Mouse (Mus musculus): Measurements from ENCODE around the gene Fis1. TPM values are rescaled to one million over a fixed set of nuclear protein-coding genes. Genes with fewer than 3 reads are reported as not detected.
"Not testable (repeated sequence)": the region's sequence is repeated elsewhere in the genome, so short reads cannot be mapped to it uniquely, and the experiment has no call there.

Fis1 gene
- polyA plus RNA-seq, 1 experiment = 163 TPM

DNA sequence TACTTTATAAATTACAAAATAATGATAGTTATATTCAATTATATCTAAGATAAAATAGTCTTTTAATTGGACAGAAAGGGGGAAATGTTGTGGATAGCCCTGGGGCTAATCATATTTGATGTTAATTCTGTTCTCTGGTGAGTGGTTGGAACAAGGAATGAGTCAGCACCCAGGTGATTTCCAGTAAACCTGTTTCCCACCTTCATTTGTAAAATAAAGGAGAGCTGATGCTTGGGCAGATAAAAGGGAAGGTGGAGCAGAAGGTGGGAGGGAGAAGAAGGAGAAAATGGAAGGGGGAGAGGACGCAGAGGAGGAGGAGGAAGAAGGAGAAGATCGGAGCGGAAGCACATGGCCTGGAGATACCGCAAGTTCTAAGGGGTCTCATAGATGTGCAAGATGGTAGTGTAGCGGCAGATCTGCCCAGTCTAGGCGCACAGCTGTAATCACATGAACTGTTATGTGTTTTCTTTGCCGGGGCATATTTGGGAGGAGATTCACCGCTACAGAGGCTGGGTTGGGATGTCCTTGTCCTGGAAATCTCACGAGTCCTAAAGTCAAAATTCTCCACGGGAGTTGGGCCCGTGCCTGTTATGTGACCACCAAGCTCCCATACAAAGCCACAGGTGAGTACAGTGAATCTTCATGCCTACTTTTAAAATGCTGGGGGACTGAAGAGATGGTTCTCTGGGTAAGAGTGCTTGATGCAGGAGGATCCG, 12.1 kb upstream of the Fis1 start:
- no peak for DNase-seq (ENCODE audit: low read depth)

GRCm38 (mm10) chr5:136942781-136943180, 10.3 kb upstream of the Fis1 start:
- DNase-seq (ENCODE audit: low read depth) = no peak

DNA sequence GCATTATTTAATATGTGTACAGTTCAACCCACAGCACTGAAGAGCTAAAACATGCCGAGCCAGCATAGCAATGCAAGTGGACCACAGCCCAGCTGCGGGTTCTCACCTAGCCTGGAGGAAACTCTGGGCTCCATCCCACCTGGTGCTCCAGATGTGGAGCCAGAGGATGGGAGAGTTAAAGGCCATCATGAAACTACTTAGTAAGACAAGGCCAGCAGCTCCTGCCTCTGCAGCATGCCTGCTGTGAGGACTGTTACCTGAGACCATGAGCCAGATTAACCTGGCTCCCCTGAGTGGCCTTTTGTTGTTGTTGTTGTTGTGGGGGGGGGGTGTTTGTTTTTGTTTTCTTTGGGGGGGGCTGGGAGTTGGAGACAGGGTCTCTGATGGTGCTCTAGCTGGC, 9.7 kb upstream of the Fis1 start:
- no peak for DNase-seq (ENCODE audit: low read depth)

GRCm38 (mm10) chr5:136945084-136945483, 8.0 kb upstream of the Fis1 start:
- DNase-seq (ENCODE audit: low read depth) = no peak

DNA sequence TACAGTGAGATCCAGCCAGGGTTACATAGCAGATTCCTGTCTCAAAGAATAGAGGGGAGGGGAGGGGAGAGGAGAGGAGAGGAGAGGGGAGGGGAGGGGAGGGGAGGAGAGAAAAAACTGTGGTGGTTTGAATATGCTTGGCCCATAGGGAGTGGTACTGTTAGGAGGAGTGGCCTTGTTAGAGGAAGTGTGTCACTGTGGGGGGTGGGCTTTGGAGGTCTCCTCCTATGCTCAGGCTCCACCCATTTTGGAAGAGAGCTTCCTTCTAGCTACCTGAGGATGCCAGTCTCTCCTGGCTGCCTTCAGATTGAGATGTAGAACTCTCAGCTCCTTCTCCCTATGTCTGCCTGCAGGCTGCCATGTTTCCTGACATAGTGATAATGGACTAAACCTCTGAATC, 5.2 kb upstream of the Fis1 start:
- DNase-seq (ENCODE audit: low read depth) = no peak

GRCm38 (mm10) chr5:136949551-136950336, 3.3 kb upstream of the Fis1 start:
- not testable (repeated sequence) for DNase-seq (ENCODE audit: low read depth)

DNA sequence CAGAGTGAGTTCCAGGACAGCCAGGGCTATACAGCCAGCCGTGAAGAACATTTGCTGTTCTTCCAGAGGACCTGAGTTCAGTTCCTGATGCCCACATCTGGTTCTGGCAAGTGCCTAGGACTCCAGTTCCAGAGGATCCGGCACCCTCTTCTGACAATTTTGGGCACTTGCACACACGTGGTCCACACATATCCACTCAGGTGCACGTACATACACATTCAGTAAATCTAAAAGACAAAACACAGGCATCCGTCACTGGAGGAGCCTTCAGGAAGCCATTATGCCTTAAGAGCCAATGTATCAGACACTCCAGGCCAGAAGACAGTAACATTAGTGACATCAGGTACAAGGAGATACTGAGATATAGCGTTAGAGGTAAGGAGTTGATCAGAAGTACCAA, 2.6 kb upstream of the Fis1 start:
- DNase-seq (ENCODE audit: low read depth) = no peak

GRCm38 (mm10) chr5:136952153-136952552, 922 bp upstream of the Fis1 start:
- DNase-seq (ENCODE audit: low read depth) = no peak

DNA sequence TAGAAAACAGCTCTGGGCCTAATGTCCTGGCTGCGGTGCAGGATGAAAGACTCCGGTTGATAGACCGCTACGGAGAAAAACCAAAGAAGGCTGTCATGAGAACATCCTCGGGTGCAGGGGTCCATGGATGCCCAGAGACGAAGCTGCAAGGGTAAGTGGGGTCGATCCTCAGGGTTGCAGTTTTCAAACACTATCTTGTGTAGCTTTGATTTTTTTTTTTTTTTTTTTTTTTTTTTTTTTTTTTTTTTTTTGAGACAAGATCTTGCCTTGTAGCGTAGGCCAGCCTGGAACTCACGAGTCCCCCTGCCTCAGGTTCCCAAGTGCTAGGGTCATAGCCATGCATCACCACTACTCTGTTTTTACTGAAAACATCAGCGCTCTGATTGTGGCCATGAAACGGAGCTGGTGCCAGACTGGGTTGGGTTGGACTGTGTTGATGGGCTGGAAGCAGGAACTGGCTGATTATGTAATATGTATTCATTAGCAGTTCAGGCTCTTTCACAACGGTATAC, 421 bp downstream of the Fis1 start:
- no peak for DNase-seq (ENCODE audit: low read depth)

DNA sequence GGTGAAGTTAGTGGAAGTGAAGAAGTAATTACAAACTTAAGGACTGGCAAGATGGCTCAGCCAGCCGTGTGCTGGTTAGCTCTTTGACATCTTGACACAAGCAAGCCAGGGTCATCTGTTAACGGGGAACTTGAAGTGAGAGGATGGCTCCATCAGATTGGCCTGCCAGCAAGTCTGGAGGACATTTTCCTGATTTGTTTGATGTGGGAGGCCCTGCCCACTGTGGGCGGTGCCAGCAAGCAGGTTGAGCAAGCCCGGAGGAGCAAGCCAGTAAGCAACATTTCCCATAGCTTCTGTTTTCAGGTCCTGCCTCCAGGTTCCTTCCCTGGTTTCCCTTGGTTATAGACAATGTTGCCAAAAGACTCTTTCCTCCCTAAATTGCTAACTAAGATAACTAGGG, 2.5 kb downstream of the Fis1 start:
- no peak for DNase-seq (ENCODE audit: low read depth)

DNA sequence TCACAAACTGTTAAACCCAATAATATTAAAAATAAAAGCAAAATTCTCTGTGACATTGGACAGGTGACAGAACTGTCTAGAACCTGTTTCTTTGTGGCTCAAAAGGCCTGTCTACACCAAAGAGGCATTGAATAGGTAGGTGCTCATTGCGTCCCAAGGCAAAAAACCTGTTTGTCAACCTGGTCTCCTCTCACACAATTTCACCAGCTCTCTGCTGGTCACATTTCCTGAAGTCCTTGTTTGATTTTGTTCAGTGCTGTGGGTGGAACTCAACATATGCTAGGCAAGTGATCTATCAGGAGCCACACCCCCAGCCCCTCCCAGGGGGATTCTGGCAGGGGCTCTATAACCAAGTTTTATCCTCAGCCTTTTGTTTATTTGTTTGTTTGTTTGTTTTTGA, 4.2 kb downstream of the Fis1 start:
- DNase-seq (ENCODE audit: low read depth) = peak; percentile 65

DNA sequence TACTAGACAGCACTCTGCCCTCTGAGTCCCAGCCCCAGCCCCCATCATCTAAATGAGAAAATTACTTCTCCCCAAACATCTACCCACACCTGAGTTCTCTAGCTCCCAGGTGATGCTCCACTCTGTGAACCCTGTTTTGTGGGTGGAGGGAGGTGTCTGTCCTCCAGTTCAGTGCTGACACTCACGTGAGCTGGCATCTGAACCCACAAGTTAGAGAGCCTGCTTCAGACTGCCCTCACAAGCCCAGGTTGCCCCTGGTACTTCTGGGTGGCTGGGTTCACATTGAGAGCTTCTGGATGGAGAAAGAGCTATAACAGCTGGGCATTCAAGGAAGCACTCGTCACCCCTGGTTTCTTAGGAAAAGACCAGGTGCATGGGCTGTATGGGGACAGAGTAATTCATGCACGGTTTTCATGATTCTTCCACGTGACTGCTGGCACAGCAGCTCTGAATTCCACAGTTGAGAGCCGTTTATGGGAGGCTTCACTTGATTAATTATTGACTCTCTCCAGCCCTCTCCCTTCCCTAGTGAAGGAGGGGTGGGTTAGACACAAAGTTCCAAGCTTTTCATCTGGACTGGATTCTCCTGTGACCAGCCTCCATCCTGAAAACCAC, 6.0 kb downstream of the Fis1 start:
- no peak for DNase-seq (ENCODE audit: low read depth)

DNA sequence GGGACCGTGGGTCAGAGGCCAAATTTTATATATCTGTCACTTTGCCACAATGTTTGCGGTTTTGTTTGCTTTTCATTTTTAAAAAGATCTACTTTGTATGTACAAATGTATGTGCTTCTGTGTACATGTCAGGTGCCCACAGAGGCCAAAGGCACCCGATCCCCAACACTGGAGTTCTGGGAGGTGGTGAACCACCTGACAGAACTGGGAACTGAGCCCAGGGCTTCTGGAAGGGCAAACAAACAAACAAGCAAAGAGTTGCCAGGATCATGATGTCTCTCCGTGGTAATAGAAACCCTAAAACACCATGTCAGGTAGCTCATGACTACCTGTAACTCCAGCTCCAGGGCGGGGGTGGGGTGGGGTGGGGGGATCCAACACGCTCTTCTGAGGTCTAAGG, 7.0 kb downstream of the Fis1 start:
- no peak for DNase-seq (ENCODE audit: low read depth)

GRCm38 (mm10) chr5:136961334-136961982, 8.4 kb downstream of the Fis1 start:
- no peak for DNase-seq (ENCODE audit: low read depth)

DNA sequence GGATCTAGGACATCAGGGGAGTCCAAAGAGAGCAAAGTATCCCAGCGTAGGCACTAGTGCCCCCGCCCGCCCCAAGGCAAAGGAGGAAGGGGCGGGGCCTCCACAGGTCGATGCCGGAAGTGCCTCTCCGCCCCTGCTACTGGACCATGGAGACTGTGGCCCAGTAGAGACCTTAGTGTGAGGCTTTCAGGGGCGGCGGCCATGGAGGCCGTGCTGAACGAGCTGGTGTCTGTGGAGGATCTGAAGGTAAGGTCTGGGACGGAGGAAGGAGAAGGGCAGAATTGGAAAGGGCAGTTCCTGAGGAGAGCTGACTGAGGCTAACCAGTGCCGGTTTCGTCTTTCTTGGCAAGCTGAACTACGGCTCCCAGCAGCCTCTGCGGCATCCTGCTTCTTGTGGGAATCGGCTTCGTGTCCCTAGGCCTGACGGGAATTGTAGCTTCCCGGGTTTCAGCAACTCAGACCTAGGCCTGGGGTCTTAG, 8.9 kb downstream of the Fis1 start:
- DNase-seq (ENCODE audit: low read depth) = peak; percentile 63

GRCm38 (mm10) chr5:136962501-136962900, 9.4 kb downstream of the Fis1 start:
- no peak for DNase-seq (ENCODE audit: low read depth)

DNA sequence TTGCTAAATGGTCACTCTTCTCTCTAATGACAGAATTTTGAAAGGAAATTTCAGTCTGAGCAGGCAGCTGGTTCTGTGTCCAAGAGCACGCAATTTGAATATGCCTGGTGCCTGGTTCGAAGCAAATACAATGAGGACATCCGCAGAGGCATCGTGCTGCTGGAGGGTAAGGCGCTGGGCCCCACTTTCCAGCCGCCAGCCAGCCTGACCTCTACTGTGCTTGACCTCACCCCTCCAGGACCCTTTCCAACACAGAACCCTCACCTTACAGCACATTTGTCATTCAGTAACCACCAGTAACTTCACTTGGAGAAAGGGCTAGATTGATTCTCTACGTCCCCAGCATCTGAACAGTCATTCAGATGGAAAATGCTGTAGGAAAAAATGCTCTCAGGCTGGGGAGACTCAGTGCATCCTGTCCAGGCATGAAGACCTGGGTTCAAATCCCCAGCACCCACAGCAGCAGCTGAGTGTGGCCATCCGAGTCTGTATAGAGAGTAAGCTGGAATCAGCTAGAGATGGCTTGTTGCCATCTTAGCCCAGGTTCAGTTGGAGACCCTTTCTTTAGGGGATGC, 10.0 kb downstream of the Fis1 start:
- DNase-seq (ENCODE audit: low read depth) = no peak

DNA sequence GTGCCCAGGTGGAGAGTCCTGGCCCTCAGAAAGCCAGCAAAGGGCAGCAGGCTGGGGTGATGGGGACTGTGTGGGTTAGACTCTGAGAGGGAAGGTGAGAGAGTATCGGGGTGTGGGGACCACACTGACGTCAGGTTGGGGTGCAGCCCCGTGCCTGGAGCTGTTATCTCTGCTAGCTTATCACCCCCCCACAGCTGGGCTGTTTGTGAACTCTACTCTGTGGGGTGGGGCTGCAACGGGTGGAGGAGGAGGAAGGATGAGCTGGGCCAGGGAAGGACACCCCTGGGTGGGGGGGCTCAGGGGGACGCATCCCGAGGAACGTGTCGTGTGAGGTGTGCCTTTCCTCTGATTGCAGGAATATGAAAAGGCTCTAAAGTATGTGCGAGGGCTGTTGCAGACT, 12.1 kb downstream of the Fis1 start:
- no peak for DNase-seq (ENCODE audit: low read depth)

DNA sequence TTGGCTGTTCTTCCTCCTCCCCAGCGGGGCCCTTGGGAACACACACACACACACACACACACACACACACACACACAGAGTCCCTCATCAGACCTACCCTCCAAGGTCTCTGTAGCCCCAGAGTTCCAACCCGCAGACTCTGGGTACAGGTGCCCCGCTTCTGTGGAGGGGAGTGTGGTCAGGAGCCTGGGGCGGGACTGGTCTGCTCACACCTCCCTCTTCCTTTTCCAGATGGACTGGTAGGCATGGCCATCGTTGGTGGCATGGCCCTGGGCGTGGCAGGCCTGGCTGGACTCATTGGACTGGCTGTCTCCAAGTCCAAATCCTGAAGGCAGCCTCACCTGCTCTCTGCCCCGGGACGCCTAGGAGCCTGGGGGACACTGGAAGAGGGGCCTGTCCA, 12.6 kb downstream of the Fis1 start:
- no peak for DNase-seq (ENCODE audit: low read depth)

GRCm38 (mm10) chr5:136966331-136966730, 13.3 kb downstream of the Fis1 start, which contains the start of gene Cldn15:
Gene Cldn15 (plus strand): TSS chr5:136966616.
- DNase-seq (ENCODE audit: low read depth) = no peak

DNA sequence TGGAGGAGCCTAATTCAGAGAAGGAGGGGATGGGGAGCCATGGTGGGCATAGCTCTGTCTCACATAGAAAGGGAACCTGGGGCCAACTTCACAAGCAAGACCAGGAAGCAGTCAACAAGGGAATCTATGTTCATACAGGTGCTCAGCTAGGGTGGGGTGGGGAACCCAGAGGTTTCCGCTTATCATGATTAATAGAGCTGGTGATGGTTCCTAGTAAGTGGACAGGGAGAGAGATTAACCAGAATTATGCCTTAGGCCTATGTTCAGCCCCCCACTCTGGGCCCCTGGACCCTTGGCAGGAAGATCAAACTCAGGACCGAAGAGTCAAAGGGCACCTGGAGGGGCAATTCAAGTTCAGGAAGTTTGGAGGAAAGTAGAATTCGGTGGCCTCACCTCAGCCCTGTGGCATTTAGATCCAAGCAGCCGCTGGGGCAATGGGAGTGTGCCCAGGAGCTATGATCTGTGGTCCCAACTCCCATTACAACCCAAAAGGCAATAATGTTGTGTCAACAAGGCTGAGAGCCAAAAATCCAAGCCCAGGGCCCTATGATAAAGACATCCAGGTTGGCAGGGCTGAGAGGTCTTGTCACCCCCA, 13.9 kb downstream of the Fis1 start:
- DNase-seq (ENCODE audit: low read depth) = no peak
